Mouse (Mus musculus): ENCODE data around the gene Hapln1. TPM values are rescaled to one million over a fixed set of nuclear protein-coding genes. Genes with fewer than 3 reads are reported as not detected.

Gene Hapln1
- total and polyA plus RNA-seq, 2 experiments from 2014 or later: 1.1 to 4.5 TPM

DNA sequence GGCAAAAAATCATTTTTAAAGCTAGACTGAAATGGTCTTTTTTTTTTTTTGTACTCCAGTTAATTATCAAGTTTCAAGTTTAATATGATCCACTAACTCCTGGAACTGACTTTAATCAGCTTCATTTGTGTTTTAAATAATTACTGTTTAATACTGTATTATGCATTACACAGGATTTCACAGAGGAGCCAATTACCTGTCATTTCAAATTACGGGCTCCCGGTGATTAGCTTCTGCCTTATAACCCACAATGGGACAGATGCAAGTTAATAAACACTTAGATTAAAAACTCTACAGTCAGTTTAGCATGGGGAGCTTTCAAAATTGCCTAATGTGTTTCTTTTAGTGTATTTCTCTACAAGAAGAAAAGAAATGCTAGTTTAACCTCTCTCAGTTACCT, 106.0 kb downstream of the Hapln1 start:
- Histone ChIP-seq H3K27me3 (ENCODE audit: insufficient read depth, low read length) (no peaks in the 10 kb centered on the region), H3K9me3 (ENCODE audit: low read length) (no peaks in the 10 kb centered on the region), H3K4me2 (ENCODE audit: low read depth) (no peak overlapping the region), H3K4me3 (ENCODE audit: low read depth, low read length) (no peak overlapping the region), H3K9ac (no peak overlapping the region), H3K4me1 (ENCODE audit: insufficient read depth) (no peaks in the 10 kb centered on the region), H3K27ac (ENCODE audit: low read depth, low read length) (no peak overlapping the region), H3K36me3 (ENCODE audit: insufficient read depth) (no peaks in the 10 kb centered on the region)
- TF ChIP-seq CTCF (IDR thresholded peaks at IDR 0.05; ENCODE audit: low read depth): no peak
- no peak for DNase-seq
- peak; percentile 32; the same call in 1 of the 2 replicates for ATAC-seq
- 30% methylated on average over 2 of the region's 2 CpGs for WGBS

- Histone ChIP-seq H3K9ac (no peak overlapping the region), H3K4me1 (ENCODE audit: insufficient read depth) (no peaks in the 10 kb centered on the region), H3K4me2 (ENCODE audit: low read depth) (no peak overlapping the region), H3K4me3 (ENCODE audit: low read depth, low read length) (no peak overlapping the region), H3K9me3 (ENCODE audit: low read length) (no peaks in the 10 kb centered on the region), H3K36me3 (ENCODE audit: insufficient read depth) (peaks cover 4% of the 10 kb centered on the region; the same call in 1 of the 2 replicates), H3K27ac (ENCODE audit: low read depth, low read length) (no peak overlapping the region), H3K27me3 (ENCODE audit: insufficient read depth, low read length) (no peaks in the 10 kb centered on the region)
- TF ChIP-seq CTCF (IDR thresholded peaks at IDR 0.05; ENCODE audit: low read depth): no peak
- ATAC-seq (no peak), DNase-seq (no peak)
- 32% methylated on average over 1 of the region's 1 CpGs for WGBS
Measured at GRCm38 (mm10) chr13:89652773-89653172, 113.2 kb downstream of the Hapln1 start.

GRCm38 (mm10) chr13:89653279-89653678, 113.7 kb downstream of the Hapln1 start:
- ATAC-seq (no peak), DNase-seq (no peak)
- 90% methylated on average over 2 of the region's 2 CpGs for WGBS

DNA sequence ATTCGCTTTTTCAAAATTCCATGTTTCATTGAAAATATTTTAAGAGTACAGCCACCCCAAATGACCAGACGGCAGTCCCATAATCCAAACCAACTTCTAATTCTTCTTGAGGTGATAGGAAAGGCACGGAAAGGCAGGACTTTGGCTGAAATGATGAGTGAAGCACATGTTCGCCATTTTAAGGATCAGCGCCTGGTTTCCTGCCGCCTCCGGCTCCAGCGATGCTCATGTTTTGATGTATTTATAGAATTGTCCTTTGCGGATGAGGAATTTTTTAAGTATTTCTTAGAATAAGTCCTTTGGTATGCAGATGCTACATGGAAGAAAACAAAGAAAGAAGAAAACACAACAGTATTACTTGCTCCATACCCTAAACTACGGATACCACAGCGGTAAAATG, 117.5 kb downstream of the Hapln1 start:
- no peak overlapping the region for H3K9ac ChIP-seq
- 96% methylated on average over 11 of the region's 11 CpGs for WGBS
- no peak overlapping the region for H3K4me3 ChIP-seq (ENCODE audit: low read depth, low read length)
- H3K4me2 ChIP-seq (ENCODE audit: low read depth): no peak overlapping the region
- H3K4me1 ChIP-seq (ENCODE audit: insufficient read depth): no peaks in the 10 kb centered on the region
- no peak for TF ChIP-seq CTCF (IDR thresholded peaks at IDR 0.05; ENCODE audit: low read depth)
- no peaks in the 10 kb centered on the region for H3K27me3 ChIP-seq (ENCODE audit: insufficient read depth, low read length)
- no peak for ATAC-seq
- H3K9me3 ChIP-seq (ENCODE audit: low read length): no peaks in the 10 kb centered on the region
- no peak for DNase-seq
- H3K36me3 ChIP-seq (ENCODE audit: insufficient read depth): peaks cover 13% of the 10 kb centered on the region
- no peak overlapping the region for H3K27ac ChIP-seq (ENCODE audit: low read depth, low read length)

More at GRCm38 (mm10) chr13:89653279-89653678, 113.7 kb downstream of the Hapln1 start:
- no peaks in the 10 kb centered on the region for H3K4me1 ChIP-seq (ENCODE audit: insufficient read depth)
- H3K27ac ChIP-seq (ENCODE audit: low read depth, low read length): no peak overlapping the region
- H3K9ac ChIP-seq: no peak overlapping the region
- no peaks in the 10 kb centered on the region for H3K27me3 ChIP-seq (ENCODE audit: insufficient read depth, low read length)
- no peak overlapping the region for H3K4me2 ChIP-seq (ENCODE audit: low read depth)
- no peak overlapping the region for H3K4me3 ChIP-seq (ENCODE audit: low read depth, low read length)
- no peaks in the 10 kb centered on the region for H3K9me3 ChIP-seq (ENCODE audit: low read length)
- peaks cover 4% of the 10 kb centered on the region; the same call in 1 of the 2 replicates for H3K36me3 ChIP-seq (ENCODE audit: insufficient read depth)
- no peak for TF ChIP-seq CTCF (IDR thresholded peaks at IDR 0.05; ENCODE audit: low read depth)

Other genes with a start within 250 kb of the Hapln1 start
- gene Vcan, start 202.7 kb downstream of the Hapln1 start, total RNA-seq (2014; rRNA removed): 64.9 and 70.9 TPM in 2 replicates
- 18.9 and 25.0 TPM in 2 replicates for gene Vcan, start 202.7 kb downstream of the Hapln1 start, polyA plus RNA-seq (2015; fragmentation: Nextera tagmentation; extraction: Ambion mirVana)

All from forebrain, postnatal 0 days (tissue).